Mouse (Mus musculus) CH12.LX (cell line): ENCODE measurements around the gene 4921501E09Rik. TPM values are rescaled to one million over a fixed set of nuclear protein-coding genes. Genes with fewer than 3 reads are reported as not detected.

Source experiments
- DNase-seq: peaks from one replicate; pipeline ENCODE4 v3.0.0-alpha.2; 2013; ENCODE audit errors: extremely low read depth
- H3K27ac ChIP-seq: 2 replicates; pipeline ENCODE4 v1.5.1; 2012; ENCODE audit warnings: low read depth, mild to moderate bottlenecking, control low read depth, moderate library complexity; ENCODE audit not compliant: insufficient read depth
- H3K27me3 ChIP-seq: replicated peaks from 2 replicates; pipeline ENCODE3; 2012; ENCODE audit warnings: inconsistent platforms
- H3K36me3 ChIP-seq, 2 experiments: replicated peaks in 1 of 2; 2 replicates each; pipeline versions ENCODE3 to v1.6.1; 2012; ENCODE audit warnings: inconsistent platforms in 1 of 2, low read length in 1 of 2, mild to moderate bottlenecking in 1 of 2, mixed read lengths in 1 of 2, moderate library complexity in 1 of 2; ENCODE audit not compliant: control insufficient read depth in 1 of 2, insufficient read depth in 1 of 2
- H3K4me1 ChIP-seq, 2 experiments: 2 replicates each; pipeline ENCODE4 v1.6.1; 2012; ENCODE audit warnings: inconsistent platforms in 1 of 2, moderate library complexity in 1 of 2; ENCODE audit not compliant: insufficient read depth in 2 of 2, control insufficient read depth in 1 of 2
- H3K4me2 ChIP-seq: 2 replicates; pipeline ENCODE4 v1.6.1; 2012; ENCODE audit warnings: low read depth, mild to moderate bottlenecking, control low read depth; ENCODE audit not compliant: poor library complexity, insufficient read depth, severe bottlenecking
- H3K4me3 ChIP-seq, 3 experiments: fragments of 150-350 bp in 1 of 3; sonication (generic) in 1 of 3; replicated peaks in 1 of 3; 2 replicates each; pipeline versions ENCODE3 to v1.5.1; 2011 to 2012; ENCODE audit warnings: low read depth in 2 of 3, low read length in 2 of 3, mild to moderate bottlenecking in 2 of 3, moderate library complexity in 2 of 3, control low read depth in 1 of 3, improper control_type of control experiment in 1 of 3, inconsistent platforms in 1 of 3, mixed read lengths in 1 of 3; ENCODE audit not compliant: poor library complexity in 1 of 3
- H3K79me2 ChIP-seq: replicated peaks from 2 replicates; pipeline ENCODE4 v1.6.1; 2012; ENCODE audit warnings: mild to moderate bottlenecking, moderate library complexity; ENCODE audit not compliant: control insufficient read depth, poor library complexity, insufficient read depth, severe bottlenecking; ENCODE audit errors: extremely low read depth
- H3K9ac ChIP-seq: 2 replicates; pipeline ENCODE4 v1.6.1; 2012; ENCODE audit warnings: low read depth, mild to moderate bottlenecking, control low read depth, moderate library complexity; ENCODE audit not compliant: insufficient read depth
- H3K9me3 ChIP-seq: replicated peaks from 2 replicates; pipeline ENCODE3; 2012; ENCODE audit warnings: low read length, inconsistent platforms, mixed read lengths
- CTCF ChIP-seq, 2 experiments: IDR thresholded peaks in 1 of 2; conservative IDR thresholded peaks in 1 of 2; 2 replicates each; pipeline ENCODE4 v1.5.1; 2011 to 2012; ENCODE audit warnings: low read depth in 2 of 2, low read length in 2 of 2, improper control_type of control experiment in 1 of 2, inconsistent platforms in 1 of 2, mild to moderate bottlenecking in 1 of 2, moderate library complexity in 1 of 2
- E2F4 ChIP-seq: IDR thresholded peaks from 2 replicates; pipeline ENCODE4 v1.6.1; 2011; ENCODE audit warnings: low read depth, low read length, improper control_type of control experiment; ENCODE audit not compliant: insufficient replicate concordance
- EP300 ChIP-seq: IDR thresholded peaks from 2 replicates; pipeline ENCODE4 v1.6.1; 2011; ENCODE audit warnings: low read length, improper control_type of control experiment
- ETS1 ChIP-seq: conservative IDR thresholded peaks from 2 replicates; pipeline ENCODE4 v1.6.1; 2012; ENCODE audit warnings: low read depth, mild to moderate bottlenecking, inconsistent platforms, low read length, improper control_type of control experiment, moderate library complexity
- GABPA ChIP-seq: IDR thresholded peaks from 2 replicates; pipeline ENCODE4 v1.6.1; 2012; ENCODE audit warnings: low read depth, low read length, improper control_type of control experiment, inconsistent platforms; ENCODE audit not compliant: insufficient replicate concordance
- IRF4 ChIP-seq: IDR thresholded peaks from 2 replicates; pipeline ENCODE4 v1.6.1; 2014; ENCODE audit warnings: low read depth, mild to moderate bottlenecking, inconsistent platforms, low read length, improper control_type of control experiment
- JUN ChIP-seq: IDR thresholded peaks from 2 replicates; pipeline ENCODE4 v1.6.1; 2011; ENCODE audit warnings: low read depth, mild to moderate bottlenecking, low read length, improper control_type of control experiment, moderate library complexity; ENCODE audit not compliant: insufficient read depth
- JUND ChIP-seq: conservative IDR thresholded peaks from 2 replicates; pipeline ENCODE4 v1.6.1; 2011; ENCODE audit warnings: low read depth, low read length, improper control_type of control experiment
- KAT2A ChIP-seq: IDR thresholded peaks from 2 replicates; pipeline ENCODE4 v1.6.1; 2012; ENCODE audit warnings: low read length, improper control_type of control experiment, inconsistent platforms; ENCODE audit not compliant: insufficient replicate concordance
- MAFK ChIP-seq: IDR thresholded peaks from 2 replicates; pipeline ENCODE4 v1.6.1; 2011; ENCODE audit warnings: low read length, improper control_type of control experiment; ENCODE audit not compliant: insufficient replicate concordance
- MEF2A ChIP-seq: IDR thresholded peaks from 2 replicates; pipeline ENCODE4 v1.6.1; 2014; ENCODE audit warnings: low read depth, mild to moderate bottlenecking, inconsistent platforms, low read length, improper control_type of control experiment, borderline replicate concordance
- MXI1 ChIP-seq: IDR thresholded peaks from 2 replicates; pipeline ENCODE4 v1.6.1; 2011; ENCODE audit warnings: mild to moderate bottlenecking, low read depth, low read length, improper control_type of control experiment
- MYC ChIP-seq: IDR thresholded peaks from 2 replicates; pipeline ENCODE4 v1.6.1; 2011; ENCODE audit warnings: low read depth, mild to moderate bottlenecking, improper control_type of control experiment, low read length
- NELFE ChIP-seq: IDR thresholded peaks from 2 replicates; pipeline ENCODE4 v1.6.1; 2011; ENCODE audit warnings: low read depth, low read length, improper control_type of control experiment
- NRF1 ChIP-seq: IDR thresholded peaks from 2 replicates; pipeline ENCODE4 v1.6.1; 2014; ENCODE audit warnings: low read depth, mild to moderate bottlenecking, inconsistent platforms, low read length, improper control_type of control experiment, moderate library complexity
- PAX5 ChIP-seq: IDR thresholded peaks from 2 replicates; pipeline ENCODE4 v1.6.1; 2012; ENCODE audit warnings: low read length, inconsistent platforms, mixed read lengths
- POLR2A ChIP-seq: IDR thresholded peaks from 2 replicates; pipeline ENCODE4 v1.6.1; 2011; ENCODE audit warnings: low read depth, mild to moderate bottlenecking, improper control_type of control experiment, low read length
- POLR2AphosphoS2 ChIP-seq: IDR thresholded peaks from 2 replicates; pipeline ENCODE4 v1.6.1; 2011; ENCODE audit warnings: low read depth, low read length, improper control_type of control experiment
- RAD21 ChIP-seq: IDR thresholded peaks from 2 replicates; pipeline ENCODE4 v1.6.1; 2011; ENCODE audit warnings: low read depth, mild to moderate bottlenecking, low read length, improper control_type of control experiment, moderate library complexity
- SMC3 ChIP-seq: IDR thresholded peaks from 2 replicates; pipeline ENCODE4 v1.6.1; 2011; ENCODE audit warnings: low read depth, low read length, improper control_type of control experiment
- TBP ChIP-seq: conservative IDR thresholded peaks from 2 replicates; pipeline ENCODE4 v1.6.1; 2011; ENCODE audit warnings: low read depth, low read length, improper control_type of control experiment
- UBTF ChIP-seq: IDR thresholded peaks from 2 replicates; pipeline ENCODE4 v1.6.1; 2012; ENCODE audit warnings: low read depth, mild to moderate bottlenecking, inconsistent platforms, low read length, improper control_type of control experiment, moderate library complexity
- USF1 ChIP-seq: IDR thresholded peaks from 2 replicates; pipeline ENCODE4 v1.6.1; 2014; ENCODE audit warnings: low read depth, mild to moderate bottlenecking, inconsistent platforms, low read length, improper control_type of control experiment
- ZC3H11A ChIP-seq: IDR thresholded peaks from 2 replicates; pipeline ENCODE4 v1.6.1; 2012; ENCODE audit warnings: low read depth, mild to moderate bottlenecking, inconsistent platforms, low read length, improper control_type of control experiment
- ZKSCAN1 ChIP-seq: IDR thresholded peaks from 2 replicates; pipeline ENCODE4 v1.6.1; 2012; ENCODE audit warnings: low read depth, inconsistent platforms, low read length, improper control_type of control experiment, borderline replicate concordance
- dilution Hi-C: fragments of 300-500 bp; cut with MboI; formaldehyde crosslinking; loops from 2 replicates; pipeline ENCODE4 v1.14.3; 2020; ENCODE audit warnings: low sequenced_read_pairs; ENCODE audit not compliant: extremely low pct_unique_long_range_greater_than_20kb, extremely low pct_ligation_motif_present
- in situ Hi-C: fragments of 300-500 bp; cut with MboI; formaldehyde crosslinking; loops from 3 replicates; pipeline ENCODE4 v1.14.3; 2019; ENCODE audit warnings: low sequenced_read_pairs, low pct_ligation_motif_present, low pct_unique_long_range_greater_than_20kb, mixed read lengths
- polyA plus RNA-seq: library from polyadenylated mRNA; unstranded; fragments of >175 nt; gene quantifications from 2 replicates; pipeline ENCODE4 v1.2.1, GENCODE M21; 2012; ENCODE audit warnings: low read depth; ENCODE audit not compliant: insufficient read length
- total RNA-seq, 2 experiments: library from RNA; depleted of rRNA; stranded (reverse); fragments of 300-350 nt in 1 of 2; fragments of >200 nt in 1 of 2; gene quantifications; 2 replicates each; pipeline ENCODE4 v1.2.3; 2012 to 2014

The 4921501E09Rik gene
- total RNA-seq (2012; rRNA removed) (not detected in 2 replicates), total RNA-seq (2014; rRNA removed) (not detected in 2 replicates), polyA plus RNA-seq (not detected in 2 replicates)

DNA sequence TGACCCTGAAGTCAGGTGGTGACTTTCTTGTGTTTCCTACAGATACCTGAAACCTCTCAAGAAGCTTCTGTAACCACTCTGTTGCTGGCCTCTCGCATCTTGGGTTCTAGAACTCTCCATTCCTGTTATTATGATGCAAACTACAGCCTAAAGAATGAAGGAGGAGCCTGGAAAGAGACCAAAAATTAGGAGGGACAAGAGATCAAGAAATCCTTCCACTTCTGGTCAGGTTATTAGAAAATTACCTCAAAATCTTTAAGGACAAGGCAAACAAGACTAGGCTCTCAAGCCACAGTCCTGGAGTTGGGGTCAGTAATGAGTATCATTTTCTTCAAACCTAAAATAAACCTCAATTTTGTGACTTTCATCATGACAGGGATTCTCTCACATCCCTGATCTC, at the start of gene 4921501E09Rik:
TSS of gene 4921501E09Rik (minus strand) at position 101 of the 400 bp plus-strand sequence.
- H3K79me2 ChIP-seq: no peaks in the 10 kb centered on the region
- no peaks in the 10 kb centered on the region for H3K4me1 ChIP-seq
- no peak for TF ChIP-seq PAX5
- no peak for TF ChIP-seq TBP
- TF ChIP-seq MYC: no peak
- no peak for TF ChIP-seq E2F4
- TF ChIP-seq POLR2A: no peak
- no peak for TF ChIP-seq ZC3H11A
- no peak for TF ChIP-seq CTCF (conservative IDR thresholded peaks at IDR 0.05 in 1 of 2, IDR thresholded peaks at IDR 0.05 in 1 of 2; ENCODE audit: low read depth in 2 of 2, low read length in 2 of 2)
- TF ChIP-seq NELFE: no peak
- TF ChIP-seq MAFK: no peak
- no peak for TF ChIP-seq NRF1
- TF ChIP-seq USF1: no peak
- no peak for TF ChIP-seq JUND
- TF ChIP-seq EP300: no peak
- TF ChIP-seq KAT2A: no peak
- TF ChIP-seq UBTF: no peak
- dilution Hi-C loops: no loop called here
- no peak within 1 kb of the TSS for H3K9ac ChIP-seq
- H3K9me3 ChIP-seq: no peaks in the 10 kb centered on the region
- no peak within 1 kb of the TSS for H3K4me2 ChIP-seq
- no peak for DNase-seq
- no peak within 1 kb of the TSS for H3K27ac ChIP-seq
- no peaks in the 10 kb centered on the region for H3K36me3 ChIP-seq
- in situ Hi-C loops: no loop called here
- no peak within 1 kb of the TSS for H3K4me3 ChIP-seq
- H3K27me3 ChIP-seq: peaks cover 13% of the 10 kb centered on the region

DNA sequence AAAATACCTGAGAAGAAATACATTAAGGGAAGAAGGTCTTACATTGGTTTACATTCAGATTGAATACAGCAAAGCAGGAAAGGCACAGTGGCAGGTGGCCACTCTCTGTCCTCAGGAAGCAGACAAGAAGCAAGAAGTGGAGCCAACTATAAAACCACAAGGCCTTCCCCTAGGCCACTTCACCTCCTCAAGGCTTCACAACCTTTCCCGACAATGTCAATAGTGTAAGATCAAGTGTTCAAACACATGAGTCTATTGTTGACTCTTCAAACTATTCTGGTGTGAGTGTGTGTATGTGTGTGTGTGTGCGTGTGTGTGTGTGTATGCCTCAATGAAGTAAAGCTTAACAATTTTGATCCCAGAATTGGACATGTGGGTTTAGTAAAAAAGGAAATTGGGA, 29.5 kb upstream of the 4921501E09Rik start:
- H3K9me3 ChIP-seq: no peaks in the 10 kb centered on the region
- H3K4me2 ChIP-seq: no peak overlapping the region
- H3K4me3 ChIP-seq: no peak overlapping the region
- TF ChIP-seq MEF2A (no peak), JUND (no peak), NELFE (no peak), JUN (no peak), POLR2AphosphoS2 (no peak), E2F4 (no peak), ZKSCAN1 (no peak), MXI1 (no peak), POLR2A (no peak), GABPA (no peak), IRF4 (no peak), EP300 (no peak), RAD21 (no peak), SMC3 (no peak), USF1 (no peak), ETS1 (no peak)
- TF ChIP-seq, all 38 proteins: peak for 0
- dilution Hi-C loops: no loop called here
- no peak for DNase-seq
- peaks cover 6% of the 10 kb centered on the region; the same call in 1 of the 2 replicates for H3K79me2 ChIP-seq
- no peak overlapping the region for H3K27ac ChIP-seq
- H3K9ac ChIP-seq: no peak overlapping the region
- in situ Hi-C loops: no loop called here
- peaks cover 0 to 2% of the 10 kb centered on the region in 2 experiments; a peak in 1 of 4 replicates for H3K4me1 ChIP-seq
- H3K36me3 ChIP-seq: peaks cover 0 to under 1% of the 10 kb centered on the region in 2 experiments
- no peaks in the 10 kb centered on the region for H3K27me3 ChIP-seq
